In genomic region chr13:89007696-89008427, GRCm38 (mm10) we compare ENCODE assay signal across 28 mouse cellular contexts.
DNase-seq lines count a peak whose midpoint lies in the region; ATAC-seq and TF ChIP-seq lines count a peak whose summit lies in the region.
"Had no signal": no experiment of that assay in that cellular context is flagged by ENCODE, and none has a peak within 500 bp of the region (broad histone marks: within the 10 kb centered on the region; RNA-seq: fewer than 3 reads in every experiment).

No protein-coding gene starts in this region.

- no peaks in the 10 kb centered on the region for H3K4me1 ChIP-seq in forebrain, embryonic 14.5 days (ENCODE audit: control insufficient read depth, insufficient read depth, low read length)
- H3K4me1 ChIP-seq in forebrain, embryonic 11.5 days (replicated peaks; ENCODE audit: control insufficient read depth, insufficient read depth, low read length): no peaks in the 10 kb centered on the region
- H3K4me1 ChIP-seq in hindbrain, embryonic 16.5 days (ENCODE audit: control insufficient read depth, insufficient read depth, low read depth, low read length): no peaks in the 10 kb centered on the region
- no peaks in the 10 kb centered on the region for H3K4me1 ChIP-seq in hindbrain, embryonic 10.5 days (replicated peaks)
- no peaks in the 10 kb centered on the region for H3K4me1 ChIP-seq in midbrain, postnatal 0 days (ENCODE audit: insufficient read depth, low read length)
- H3K4me1 ChIP-seq in midbrain, embryonic 15.5 days: no peaks in the 10 kb centered on the region
- H3K4me1 ChIP-seq in forebrain, postnatal 0 days (ENCODE audit: insufficient read depth): no peaks in the 10 kb centered on the region
- H3K4me1 ChIP-seq in kidney, embryonic 14.5 days (ENCODE audit: control insufficient read depth, insufficient read depth, low read length): no peaks in the 10 kb centered on the region
- H3K4me1 ChIP-seq: embryonic facial prominence, embryonic 10.5 days; embryonic facial prominence, embryonic 13.5 days had no signal

- H3K9ac ChIP-seq in forebrain, embryonic 14.5 days (ENCODE audit: low read length): no peak overlapping the region
- no peak overlapping the region for H3K9ac ChIP-seq in forebrain, embryonic 11.5 days (ENCODE audit: low read length)
- no peak overlapping the region for H3K9ac ChIP-seq in hindbrain, embryonic 16.5 days (ENCODE audit: low read depth, low read length)
- no peak overlapping the region for H3K9ac ChIP-seq in midbrain, postnatal 0 days (replicated peaks; ENCODE audit: low read length, poor library complexity, severe bottlenecking)
- no peak overlapping the region for H3K9ac ChIP-seq in midbrain, embryonic 15.5 days
- H3K9ac ChIP-seq in forebrain, postnatal 0 days: no peak overlapping the region
- no peak overlapping the region for H3K9ac ChIP-seq in kidney, embryonic 14.5 days (ENCODE audit: low read depth, low read length)
- H3K9ac ChIP-seq: embryonic facial prominence, embryonic 13.5 days had no signal

- peak; percentile 78; the same call in 1 of the 2 replicates for ATAC-seq in forebrain, embryonic 14.5 days
- no peak for ATAC-seq in forebrain, embryonic 11.5 days (replicated peaks; ENCODE audit: low FRiP score)
- 0 out of 2 replicates have a peak, but pooled peaks have one; percentile 40 for ATAC-seq in hindbrain, embryonic 16.5 days
- no peak for ATAC-seq in midbrain, postnatal 0 days (ENCODE audit: low FRiP score)
- no peak for ATAC-seq in midbrain, embryonic 15.5 days (replicated peaks)
- ATAC-seq in forebrain, postnatal 0 days: peak; percentile 62; the same call in 1 of the 2 replicates
- no peak for ATAC-seq in kidney, embryonic 14.5 days (ENCODE audit: low FRiP score, low TSS enrichment)
- ATAC-seq: intestine, postnatal 0 days; Patski had no signal

- TF ChIP-seq CTCF in midbrain, postnatal 0 days (IDR thresholded peaks at IDR 0.05): no peak
- no peak for TF ChIP-seq CTCF in forebrain, postnatal 0 days (IDR thresholded peaks at IDR 0.05; ENCODE audit: low read depth)

- H3K36me3 ChIP-seq in forebrain, embryonic 14.5 days (ENCODE audit: control insufficient read depth, insufficient read depth, low read length): no peaks in the 10 kb centered on the region
- no peaks in the 10 kb centered on the region for H3K36me3 ChIP-seq in forebrain, embryonic 11.5 days (ENCODE audit: control insufficient read depth, insufficient read depth, low read length)
- H3K36me3 ChIP-seq in hindbrain, embryonic 16.5 days (ENCODE audit: control insufficient read depth, insufficient read depth, low read length): no peaks in the 10 kb centered on the region
- no peaks in the 10 kb centered on the region for H3K36me3 ChIP-seq in hindbrain, embryonic 10.5 days
- H3K36me3 ChIP-seq in midbrain, postnatal 0 days (ENCODE audit: insufficient read depth, low read length): no peaks in the 10 kb centered on the region
- H3K36me3 ChIP-seq in midbrain, embryonic 15.5 days (replicated peaks): no peaks in the 10 kb centered on the region
- H3K36me3 ChIP-seq in forebrain, postnatal 0 days (ENCODE audit: insufficient read depth): no peaks in the 10 kb centered on the region
- no peaks in the 10 kb centered on the region for H3K36me3 ChIP-seq in kidney, embryonic 14.5 days (ENCODE audit: control insufficient read depth, insufficient read depth, low read length)
- H3K36me3 ChIP-seq: embryonic facial prominence, embryonic 10.5 days; embryonic facial prominence, embryonic 13.5 days; G1E had no signal

- H3K4me3 ChIP-seq in forebrain, embryonic 14.5 days (ENCODE audit: low read depth, low read length): no peak overlapping the region
- H3K4me3 ChIP-seq in forebrain, embryonic 11.5 days (ENCODE audit: low read depth, low read length): no peak overlapping the region
- H3K4me3 ChIP-seq in hindbrain, embryonic 16.5 days (ENCODE audit: low read length): no peak overlapping the region
- H3K4me3 ChIP-seq in hindbrain, embryonic 10.5 days: no peak overlapping the region
- H3K4me3 ChIP-seq in midbrain, postnatal 0 days (ENCODE audit: low read depth, low read length): no peak overlapping the region
- no peak overlapping the region for H3K4me3 ChIP-seq in midbrain, embryonic 15.5 days
- no peak overlapping the region for H3K4me3 ChIP-seq in forebrain, postnatal 0 days (ENCODE audit: low read depth, low read length)
- no peak overlapping the region for H3K4me3 ChIP-seq in kidney, embryonic 14.5 days (ENCODE audit: low read length)
- H3K4me3 ChIP-seq: embryonic facial prominence, embryonic 10.5 days; embryonic facial prominence, embryonic 13.5 days; erythroblast, embryonic 14.5 days; gastrocnemius, adult 2 months had no signal

- WGBS in forebrain, embryonic 14.5 days: 82% methylated on average over 4 of the region's 4 CpGs
- WGBS in forebrain, embryonic 11.5 days: 90% methylated on average over 4 of the region's 4 CpGs
- 69% methylated on average over 4 of the region's 4 CpGs for WGBS in hindbrain, embryonic 16.5 days
- 89% methylated on average over 4 of the region's 4 CpGs for WGBS in hindbrain, embryonic 10.5 days
- 84% methylated on average over 4 of the region's 4 CpGs for WGBS in midbrain, postnatal 0 days
- 80% methylated on average over 4 of the region's 4 CpGs for WGBS in midbrain, embryonic 15.5 days
- WGBS in forebrain, postnatal 0 days: 59% methylated on average over 4 of the region's 4 CpGs
- 86% methylated on average over 4 of the region's 4 CpGs for WGBS in kidney, embryonic 14.5 days

- H3K9me3 ChIP-seq in forebrain, embryonic 14.5 days (replicated peaks; ENCODE audit: control insufficient read depth, low read length): no peaks in the 10 kb centered on the region
- H3K9me3 ChIP-seq in forebrain, embryonic 11.5 days (ENCODE audit: control insufficient read depth, low read length): no peaks in the 10 kb centered on the region
- no peaks in the 10 kb centered on the region for H3K9me3 ChIP-seq in hindbrain, embryonic 16.5 days (ENCODE audit: control insufficient read depth, low read length)
- no peaks in the 10 kb centered on the region for H3K9me3 ChIP-seq in hindbrain, embryonic 10.5 days
- no peaks in the 10 kb centered on the region for H3K9me3 ChIP-seq in midbrain, postnatal 0 days (ENCODE audit: low read length)
- H3K9me3 ChIP-seq in midbrain, embryonic 15.5 days: no peaks in the 10 kb centered on the region
- H3K9me3 ChIP-seq in forebrain, postnatal 0 days (ENCODE audit: low read length): no peaks in the 10 kb centered on the region
- no peaks in the 10 kb centered on the region for H3K9me3 ChIP-seq in kidney, embryonic 14.5 days (ENCODE audit: control insufficient read depth, low read length)
- H3K9me3 ChIP-seq: embryonic facial prominence, embryonic 10.5 days; embryonic facial prominence, embryonic 13.5 days had no signal

- H3K27ac ChIP-seq in forebrain, embryonic 14.5 days (ENCODE audit: low read depth, low read length): no peak overlapping the region
- H3K27ac ChIP-seq in forebrain, embryonic 11.5 days (ENCODE audit: low read depth, low read length): no peak overlapping the region
- H3K27ac ChIP-seq in hindbrain, embryonic 16.5 days (ENCODE audit: low read depth, low read length): no peak overlapping the region
- no peak overlapping the region for H3K27ac ChIP-seq in hindbrain, embryonic 10.5 days
- no peak overlapping the region for H3K27ac ChIP-seq in midbrain, postnatal 0 days (ENCODE audit: low read depth, low read length)
- no peak overlapping the region for H3K27ac ChIP-seq in midbrain, embryonic 15.5 days
- no peak overlapping the region for H3K27ac ChIP-seq in forebrain, postnatal 0 days (ENCODE audit: low read depth, low read length)
- H3K27ac ChIP-seq in kidney, embryonic 14.5 days (ENCODE audit: low read depth, low read length): no peak overlapping the region
- H3K27ac ChIP-seq: embryonic facial prominence, embryonic 10.5 days; embryonic facial prominence, embryonic 13.5 days; gastrocnemius, adult 2 months had no signal

- H3K27me3 ChIP-seq in forebrain, embryonic 14.5 days (replicated peaks; ENCODE audit: control insufficient read depth, insufficient read depth, low read length): no peaks in the 10 kb centered on the region
- H3K27me3 ChIP-seq in forebrain, embryonic 11.5 days (ENCODE audit: control insufficient read depth, insufficient read depth, low read length): no peaks in the 10 kb centered on the region
- no peaks in the 10 kb centered on the region for H3K27me3 ChIP-seq in hindbrain, embryonic 16.5 days (replicated peaks; ENCODE audit: control insufficient read depth, insufficient read depth, low read length)
- H3K27me3 ChIP-seq in hindbrain, embryonic 10.5 days (ENCODE audit: insufficient read depth, poor library complexity, severe bottlenecking): no peaks in the 10 kb centered on the region
- no peaks in the 10 kb centered on the region for H3K27me3 ChIP-seq in midbrain, postnatal 0 days (ENCODE audit: insufficient read depth, low read length)
- no peaks in the 10 kb centered on the region for H3K27me3 ChIP-seq in midbrain, embryonic 15.5 days (replicated peaks)
- no peaks in the 10 kb centered on the region for H3K27me3 ChIP-seq in forebrain, postnatal 0 days (ENCODE audit: insufficient read depth, low read length)
- no peaks in the 10 kb centered on the region for H3K27me3 ChIP-seq in kidney, embryonic 14.5 days (ENCODE audit: control insufficient read depth, insufficient read depth, low read length)
- H3K27me3 ChIP-seq: CH12.LX; embryonic facial prominence, embryonic 13.5 days; Patski had no signal

- DNase-seq in forebrain, embryonic 14.5 days (ENCODE audit: low spot score): peak; percentile 65
- DNase-seq in forebrain, embryonic 11.5 days (ENCODE audit: low spot score): no peak
- no peak for DNase-seq in hindbrain, embryonic 10.5 days (ENCODE audit: low spot score)
- peak; percentile 24 for DNase-seq in midbrain, postnatal 0 days (ENCODE audit: low spot score)
- DNase-seq in forebrain, postnatal 0 days: no peak
- DNase-seq: adrenal gland, postnatal 10 days; adrenal gland, postnatal 36 days; B cell, adult 2 months; cerebellum, adult 11-12 months; cerebellum, adult 8-10 months; cerebellum, postnatal 10 days; cerebellum, postnatal 36 days; embryo, embryonic 11 days; gastrocnemius, adult 2 months; gastrocnemius, postnatal 14 days; heart, adult 11 months; kidney, adult 2 months had no signal

- no peak overlapping the region for H3K4me2 ChIP-seq in forebrain, embryonic 14.5 days (ENCODE audit: low read length)
- no peak overlapping the region for H3K4me2 ChIP-seq in forebrain, embryonic 11.5 days (ENCODE audit: low read depth, low read length, severe bottlenecking)
- no peak overlapping the region for H3K4me2 ChIP-seq in hindbrain, embryonic 16.5 days (ENCODE audit: low read length)
- H3K4me2 ChIP-seq in midbrain, postnatal 0 days (ENCODE audit: low read depth, low read length, poor library complexity, severe bottlenecking): no peak overlapping the region
- H3K4me2 ChIP-seq in midbrain, embryonic 15.5 days: no peak overlapping the region
- H3K4me2 ChIP-seq in forebrain, postnatal 0 days (ENCODE audit: low read depth): no peak overlapping the region
- no peak overlapping the region for H3K4me2 ChIP-seq in kidney, embryonic 14.5 days (replicated peaks; ENCODE audit: low read depth, low read length)
- H3K4me2 ChIP-seq: embryonic facial prominence, embryonic 13.5 days; heart, embryonic 11.5 days had no signal

Comparison
In these comparisons a context has a peak if more than half of its experiments do, and no peak if none do; other contexts are left out.
1. ATAC-seq: peak in forebrain, embryonic 14.5 days (single experiment), hindbrain, embryonic 16.5 days (single experiment) and forebrain, postnatal 0 days (single experiment); none in forebrain, embryonic 11.5 days (single experiment), midbrain, postnatal 0 days (single experiment), midbrain, embryonic 15.5 days (single experiment) and kidney, embryonic 14.5 days (single experiment).
2. DNase-seq: peak in forebrain, embryonic 14.5 days (single experiment) and midbrain, postnatal 0 days (single experiment); none in forebrain, embryonic 11.5 days (single experiment), hindbrain, embryonic 10.5 days (single experiment) and forebrain, postnatal 0 days (single experiment).